Mouse (Mus musculus): Measurements from ENCODE around the gene Mcm5.

Gene Mcm5

GRCm38 (mm10) chr8:75172009-75172685 is 62.8 kb downstream of the Mcm5 start:
- DNase-seq (ENCODE audit: extremely low spot score) = no peak

All from embryo, embryonic 9.5 days (tissue).